Comparison of ENCODE assay signal across 8 mouse cellular contexts in the genomic region with DNA sequence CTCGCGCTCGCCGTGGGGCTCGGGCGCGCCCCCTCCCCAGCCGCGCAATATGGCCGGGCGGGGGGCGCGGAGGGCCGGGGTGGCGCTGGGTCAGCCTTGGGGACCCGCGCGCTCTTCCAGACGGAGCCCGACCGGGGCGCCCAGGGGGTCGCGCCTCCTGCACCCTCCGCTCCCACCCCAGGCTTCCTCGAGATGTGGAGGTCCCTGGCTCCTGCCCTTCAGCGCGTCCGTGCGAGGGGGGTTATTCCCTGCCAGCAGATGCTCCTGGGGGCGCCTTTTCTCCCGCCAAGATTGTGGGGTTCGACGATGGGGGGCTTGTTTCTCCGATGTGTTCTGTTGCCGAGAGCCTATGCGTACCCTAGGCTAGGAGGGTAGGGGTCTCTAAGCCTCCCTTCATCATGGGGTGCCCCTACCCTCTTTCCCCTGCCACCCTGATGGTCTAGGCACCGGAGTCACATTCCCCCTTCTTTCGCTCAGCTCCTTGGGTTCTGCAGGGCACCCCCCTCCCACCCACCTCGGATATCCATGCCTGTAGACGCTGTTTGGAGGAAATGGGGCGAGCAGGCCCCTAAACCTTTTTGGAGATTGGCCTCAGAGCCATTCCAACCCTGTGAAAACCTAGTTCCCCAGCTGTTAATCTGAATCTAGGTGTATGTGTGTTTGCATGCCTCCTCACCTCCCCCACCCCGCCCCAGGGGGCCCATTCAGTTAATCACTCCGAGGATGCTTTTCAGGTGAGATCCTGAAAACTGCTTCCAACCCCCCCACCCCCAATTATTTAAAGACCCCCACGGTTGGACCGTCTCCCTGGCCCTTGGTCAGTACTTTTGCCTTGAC. TPM values are rescaled to one million over a fixed set of nuclear protein-coding genes. Genes with fewer than 3 reads are reported as not detected.
A peak's percentile ranks its signal among the peaks of the same experiment; 100 is the strongest.
DNase-seq lines count a peak whose midpoint lies in the region; ATAC-seq and TF ChIP-seq lines count a peak whose summit lies in the region.

No protein-coding gene starts in this region.

- no peak for DNase-seq in left cerebral cortex, adult 2 months (ENCODE audit: extremely low spot score in 1 of 2, low spot score in 2 of 2)
- DNase-seq in left cerebral cortex, postnatal 36 days (ENCODE audit: low spot score in 2 of 2), result no peak
- DNase-seq in cerebellum, adult 2 months, result peak; percentile 56 to 59
- no peak for DNase-seq in liver, embryonic 13.5 days
- peak; percentile 46 for DNase-seq in stomach, postnatal 0 days (ENCODE audit: low spot score)
- DNase-seq in urinary bladder, postnatal 4 days (ENCODE audit: low spot score in 2 of 2), result no peak
- DNase-seq in left cerebral cortex, adult 18-20 months (ENCODE audit: low spot score in 2 of 2), result no peak

- peak overlapping the region; percentile 78 for H3K4me2 ChIP-seq in heart, embryonic 16.5 days (ENCODE audit: low read depth, low read length)
- peak overlapping the region; percentile 92 for H3K4me2 ChIP-seq in liver, embryonic 13.5 days
- peak overlapping the region; percentile 84 for H3K4me2 ChIP-seq in stomach, postnatal 0 days (replicated peaks; ENCODE audit: low read depth)

- no peak for TF ChIP-seq CTCF in left cerebral cortex, adult 2 months (IDR thresholded peaks at IDR 0.05)
- no peak for TF ChIP-seq CTCF in cerebellum, adult 2 months (IDR thresholded peaks at IDR 0.05; ENCODE audit: borderline replicate concordance, insufficient read depth, low read depth, low read length)
- no peak for TF ChIP-seq CTCF in stomach, postnatal 0 days (IDR thresholded peaks at IDR 0.05; ENCODE audit: low read depth)

- H3K4me3 ChIP-seq in left cerebral cortex, adult 2 months, result peak overlapping the region; percentile 79
- peak overlapping the region; percentile 88 for H3K4me3 ChIP-seq in cerebellum, adult 2 months (replicated peaks; ENCODE audit: insufficient read depth, low read depth, low read length)
- peak overlapping the region; percentile 79 for H3K4me3 ChIP-seq in heart, embryonic 16.5 days (ENCODE audit: low read length)
- H3K4me3 ChIP-seq in liver, embryonic 13.5 days (replicated peaks), result peak overlapping the region; percentile 74
- peak overlapping the region; percentile 96 for H3K4me3 ChIP-seq in stomach, postnatal 0 days (ENCODE audit: low read depth, low read length)

- H3K27ac ChIP-seq in left cerebral cortex, adult 2 months, result peak overlapping the region; percentile 95
- H3K27ac ChIP-seq in cerebellum, adult 2 months (ENCODE audit: insufficient read depth, low read length), result peak overlapping the region; percentile 90
- H3K27ac ChIP-seq in heart, embryonic 16.5 days (ENCODE audit: low read length), result peak overlapping the region; percentile 78
- peak overlapping the region; percentile 36; the same call in 1 of the 2 replicates for H3K27ac ChIP-seq in liver, embryonic 13.5 days
- H3K27ac ChIP-seq in stomach, postnatal 0 days (replicated peaks), result peak overlapping the region; percentile 93

- no peaks in the 10 kb centered on the region for H3K36me3 ChIP-seq in heart, embryonic 16.5 days (ENCODE audit: control insufficient read depth, insufficient read depth)
- no peaks in the 10 kb centered on the region for H3K36me3 ChIP-seq in liver, embryonic 13.5 days
- H3K36me3 ChIP-seq in stomach, postnatal 0 days (ENCODE audit: control insufficient read depth, insufficient read depth, low read length), result no peaks in the 10 kb centered on the region

- no peak for TF ChIP-seq EP300 in stomach, postnatal 0 days (optimal IDR thresholded peaks at IDR 0.05)

- peak overlapping the region; percentile 96 for H3K9ac ChIP-seq in heart, embryonic 16.5 days (ENCODE audit: low read length)
- H3K9ac ChIP-seq in liver, embryonic 13.5 days, result peak overlapping the region; percentile 85
- H3K9ac ChIP-seq in stomach, postnatal 0 days (ENCODE audit: low read length), result peak overlapping the region; percentile 98

- TF ChIP-seq POLR2A in cerebellum, adult 2 months (IDR thresholded peaks at IDR 0.05; ENCODE audit: borderline replicate concordance, insufficient read depth, low read length), result no peak

- H3K9me3 ChIP-seq in heart, embryonic 16.5 days (replicated peaks; ENCODE audit: control insufficient read depth, low read length), result no peaks in the 10 kb centered on the region
- H3K9me3 ChIP-seq in liver, embryonic 13.5 days (replicated peaks), result no peaks in the 10 kb centered on the region
- no peaks in the 10 kb centered on the region for H3K9me3 ChIP-seq in stomach, postnatal 0 days (ENCODE audit: control insufficient read depth, low read length)

- WGBS in cerebellum, adult 2 months, result 1% methylated on average over 37 of the region's 46 CpGs
- WGBS in heart, embryonic 16.5 days, result 2% methylated on average over 32 of the region's 46 CpGs
- under 1% methylated on average over 34 of the region's 46 CpGs for WGBS in liver, embryonic 13.5 days (ENCODE audit: insufficient replicate concordance)
- under 1% methylated on average over 24 of the region's 46 CpGs for WGBS in stomach, postnatal 0 days

- peak; percentile 21; the same call in 1 of the 2 replicates for ATAC-seq in heart, embryonic 16.5 days (replicated peaks; ENCODE audit: extremely low read depth, insufficient read depth, low FRiP score)
- no peak for ATAC-seq in liver, embryonic 13.5 days (ENCODE audit: low read depth)
- ATAC-seq in stomach, postnatal 0 days (ENCODE audit: low FRiP score, low TSS enrichment), result peak; percentile 6

- intact Hi-C loops in left cerebral cortex, adult 2 months (cut with DNase I), result loop anchor here (1.0 kb wide), 1 partner anchor 29 kb away; no protein-coding TSS in a partner anchor
- intact Hi-C loops in left cerebral cortex, postnatal 36 days (cut with DNase I), result no loop called here

- H3K4me1 ChIP-seq in cerebellum, adult 2 months (ENCODE audit: control insufficient read depth, insufficient read depth, low read length), result peaks cover 17% of the 10 kb centered on the region; the same call in 1 of the 2 replicates
- peaks cover 45% of the 10 kb centered on the region for H3K4me1 ChIP-seq in heart, embryonic 16.5 days (ENCODE audit: control insufficient read depth, insufficient read depth, low read length)
- peaks cover 73% of the 10 kb centered on the region for H3K4me1 ChIP-seq in liver, embryonic 13.5 days (replicated peaks)
- peaks cover 6% of the 10 kb centered on the region; the same call in 1 of the 2 replicates for H3K4me1 ChIP-seq in stomach, postnatal 0 days (replicated peaks; ENCODE audit: control insufficient read depth, insufficient read depth)

- no peaks in the 10 kb centered on the region for H3K27me3 ChIP-seq in cerebellum, adult 2 months (ENCODE audit: control insufficient read depth, insufficient read depth, low read length)
- no peaks in the 10 kb centered on the region for H3K27me3 ChIP-seq in heart, embryonic 16.5 days (ENCODE audit: control insufficient read depth, insufficient read depth, low read length)
- peaks cover 25% of the 10 kb centered on the region for H3K27me3 ChIP-seq in liver, embryonic 13.5 days
- H3K27me3 ChIP-seq in stomach, postnatal 0 days (ENCODE audit: control insufficient read depth, insufficient read depth, low read length), result no peaks in the 10 kb centered on the region

RNA-seq across cellular contexts. Expression of gene Acvr1b, which starts 0.6 kb away (rescaled TPM):
- 100 to 1,000 TPM; 102 to 114 TPM for total RNA-seq in left cerebral cortex, adult 2 months (2021)
- total RNA-seq in left cerebral cortex, postnatal 36 days (2021), result 100 to 1,000 TPM; 110 to 118 TPM
- polyA plus RNA-seq in cerebellum, adult 2 months (2012; rRNA removed), result 54.5 and 55.2 TPM in 2 replicates
- polyA plus RNA-seq in heart, embryonic 16.5 days (2015; fragmentation: Nextera tagmentation; extraction: Ambion mirVana), result 7.1 and 8.0 TPM in 2 replicates
- 1.0 and 1.6 TPM in 2 replicates for polyA plus RNA-seq in liver, embryonic 13.5 days (2015; fragmentation: Nextera tagmentation; extraction: Ambion mirVana)
- polyA plus RNA-seq in stomach, postnatal 0 days (2015; fragmentation: Nextera tagmentation; extraction: Ambion mirVana), result 6.9 and 8.1 TPM in 2 replicates
- 100 to 1,000 TPM; 102 to 112 TPM for total RNA-seq in left cerebral cortex, adult 18-20 months (2021)

RNA-seq across cellular contexts. Expression of gene Acvrl1, which starts 46.2 kb away (rescaled TPM):
- total RNA-seq in left cerebral cortex, adult 2 months (2021), result 10 to 100 TPM; 13.8 to 15.1 TPM
- total RNA-seq in left cerebral cortex, postnatal 36 days (2021), result 10 to 100 TPM; 13.2 to 16.7 TPM
- polyA plus RNA-seq in cerebellum, adult 2 months (2012; rRNA removed), result 15.3 and 17.2 TPM in 2 replicates
- 14.7 and 20.5 TPM in 2 replicates for polyA plus RNA-seq in heart, embryonic 16.5 days (2015; fragmentation: Nextera tagmentation; extraction: Ambion mirVana)
- polyA plus RNA-seq in liver, embryonic 13.5 days (2015; fragmentation: Nextera tagmentation; extraction: Ambion mirVana), result 1.2 and 1.3 TPM in 2 replicates
- polyA plus RNA-seq in stomach, postnatal 0 days (2015; fragmentation: Nextera tagmentation; extraction: Ambion mirVana), result 13.5 and 15.2 TPM in 2 replicates
- 10 to 100 TPM; 12.1 to 14.2 TPM for total RNA-seq in left cerebral cortex, adult 18-20 months (2021)

RNA-seq across cellular contexts. Expression of gene Grasp, which starts 49.5 kb away (rescaled TPM):
- total RNA-seq in left cerebral cortex, adult 2 months (2021), result 100 to 1,000 TPM in 1 of 2 experiments, 10 to 100 TPM in 1; 89.7 to 107 TPM
- 10 to 100 TPM; 76.3 to 89.5 TPM for total RNA-seq in left cerebral cortex, postnatal 36 days (2021)
- polyA plus RNA-seq in cerebellum, adult 2 months (2012; rRNA removed), result 5.0 and 5.3 TPM in 2 replicates
- polyA plus RNA-seq in heart, embryonic 16.5 days (2015; fragmentation: Nextera tagmentation; extraction: Ambion mirVana), result 3.1 and 3.4 TPM in 2 replicates
- 0.29 and 0.44 TPM in 2 replicates for polyA plus RNA-seq in liver, embryonic 13.5 days (2015; fragmentation: Nextera tagmentation; extraction: Ambion mirVana)
- 2.0 TPM in 2 replicates for polyA plus RNA-seq in stomach, postnatal 0 days (2015; fragmentation: Nextera tagmentation; extraction: Ambion mirVana)
- 100 to 1,000 TPM in 1 of 2 experiments, 10 to 100 TPM in 1; 77.7 to 111 TPM for total RNA-seq in left cerebral cortex, adult 18-20 months (2021)

RNA-seq across cellular contexts. Expression of gene Ankrd33, which starts 59.0 kb away (rescaled TPM):
- total RNA-seq in left cerebral cortex, adult 2 months (2021), result not detected
- total RNA-seq in left cerebral cortex, postnatal 36 days (2021), result under 1 TPM in 1 of 2 experiments, not detected in 1; 0.27 TPM
- polyA plus RNA-seq in cerebellum, adult 2 months (2012; rRNA removed), result 0.10 and 0.33 TPM in 2 replicates
- not detected in 2 replicates for polyA plus RNA-seq in heart, embryonic 16.5 days (2015; fragmentation: Nextera tagmentation; extraction: Ambion mirVana)
- polyA plus RNA-seq in liver, embryonic 13.5 days (2015; fragmentation: Nextera tagmentation; extraction: Ambion mirVana), result not detected in 2 replicates
- polyA plus RNA-seq in stomach, postnatal 0 days (2015; fragmentation: Nextera tagmentation; extraction: Ambion mirVana), result not detected in 2 replicates
- total RNA-seq in left cerebral cortex, adult 18-20 months (2021), result not detected

Comparison
In these comparisons a context has a peak if more than half of its experiments do, and no peak if none do; other contexts are left out.
1. DNase-seq: peak in cerebellum, adult 2 months (2 of 2) and stomach, postnatal 0 days (single experiment); none in left cerebral cortex, adult 2 months (0 of 2), left cerebral cortex, postnatal 36 days (0 of 2), liver, embryonic 13.5 days (single experiment), urinary bladder, postnatal 4 days (0 of 2) and left cerebral cortex, adult 18-20 months (0 of 2).
2. H3K27ac ChIP-seq: peak in every context shown above with its lines; median percentile 95 in left cerebral cortex, adult 2 months; 93 in stomach, postnatal 0 days; 90 in cerebellum, adult 2 months; 78 in heart, embryonic 16.5 days; 36 in liver, embryonic 13.5 days.
3. Peak in every context shown above with its lines, with median percentiles within 50 percentile points of each other: H3K4me3 ChIP-seq, H3K4me2 ChIP-seq and H3K9ac ChIP-seq.